Mouse (Mus musculus) embryonic facial prominence, embryonic 14.5 days (tissue): ENCODE measurements around the gene Foxf1. TPM values are rescaled to one million over a fixed set of nuclear protein-coding genes. Genes with fewer than 3 reads are reported as not detected.

Source experiments
- ATAC-seq: fragments of 200-750 bp; cut with Nextera tagmentation; 2 replicates; pipeline ENCODE4 v1.8.0; 2017; ENCODE audit warnings: low read depth, moderate number of reproducible peaks, moderate TSS enrichment
- DNase-seq: peaks from one replicate; pipeline ENCODE4 v3.0.0-alpha.2; 2015; ENCODE audit warnings: low spot score
- H3K27ac ChIP-seq: fragments of 300-500 bp; sonication (generic); replicated peaks from 2 replicates; pipeline ENCODE4 v1.5.1; 2014; ENCODE audit warnings: low read depth, mild to moderate bottlenecking, low read length, moderate library complexity
- H3K27me3 ChIP-seq: fragments of 300-500 bp; sonication (generic); replicated peaks from 2 replicates; pipeline ENCODE4 v1.6.1; 2014; ENCODE audit warnings: low read length; ENCODE audit not compliant: control insufficient read depth, insufficient read depth
- H3K36me3 ChIP-seq: fragments of 300-500 bp; sonication (generic); 2 replicates; pipeline ENCODE4 v1.6.1; 2014; ENCODE audit warnings: low read length, mixed read lengths; ENCODE audit not compliant: control insufficient read depth, insufficient read depth
- H3K4me1 ChIP-seq: fragments of 300-500 bp; sonication (generic); 2 replicates; pipeline ENCODE4 v1.6.1; 2014; ENCODE audit warnings: antibody characterized with exemption, low read length; ENCODE audit not compliant: control insufficient read depth, insufficient read depth
- H3K4me2 ChIP-seq: fragments of 300-500 bp; sonication (generic); 2 replicates; pipeline ENCODE4 v1.6.1; 2014; ENCODE audit warnings: low read depth, mild to moderate bottlenecking, low read length, moderate library complexity, mixed read lengths
- H3K4me3 ChIP-seq: fragments of 300-500 bp; sonication (generic); 2 replicates; pipeline ENCODE4 v1.5.1; 2014; ENCODE audit warnings: low read depth, mild to moderate bottlenecking, low read length
- H3K9ac ChIP-seq: fragments of 300-500 bp; sonication (generic); 2 replicates; pipeline ENCODE4 v1.6.1; 2014; ENCODE audit warnings: low read depth, mild to moderate bottlenecking, low read length, moderate library complexity, mixed read lengths
- H3K9me3 ChIP-seq: fragments of 300-500 bp; sonication (generic); 2 replicates; pipeline ENCODE4 v1.6.1; 2016; ENCODE audit warnings: low read length; ENCODE audit not compliant: control insufficient read depth
- WGBS: fragments of 180-500 bp; shearing (Covaris S2); extraction: QIAGEN DNeasy Blood & Tissue Kit; methylation state at CpG from one replicate; pipeline ENCODE4 v1.1.7; 2014; 5-methylcytosine and 5-hydroxymethylcytosine counted together
- polyA plus RNA-seq: library from polyadenylated mRNA; unstranded; fragments of >200 nt; fragmentation: Nextera tagmentation; extraction: Ambion mirVana; gene quantifications from 2 replicates; pipeline ENCODE4 v1.2.1, GENCODE M21; 2014

The Foxf1 gene
- polyA plus RNA-seq, 1 experiment from 2014 or later = 7.6 TPM

DNA sequence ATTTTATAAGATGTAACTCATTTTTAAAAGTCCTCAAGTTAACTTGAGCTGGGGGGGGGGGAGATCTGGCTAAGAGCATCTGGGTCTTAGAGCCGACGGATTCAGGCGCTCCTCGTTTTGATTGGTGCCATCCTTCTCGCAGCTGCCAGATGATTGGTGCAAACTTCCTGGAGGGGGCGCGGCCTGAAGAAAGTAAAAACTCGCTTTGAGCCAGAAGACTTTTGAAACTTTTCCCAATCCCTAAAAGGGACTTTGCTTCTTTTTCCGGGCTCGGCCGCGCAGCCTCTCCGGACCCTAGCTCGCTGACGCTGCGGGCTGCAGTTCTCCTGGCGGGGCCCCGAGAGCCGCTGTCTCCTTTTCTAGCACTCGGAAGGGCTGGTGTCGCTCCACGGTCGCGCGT, 31.8 kb downstream of the Foxf1 start, which contains the start of gene Foxc2:
Gene Foxc2 (plus strand): TSS at position 224 of the 400 bp plus-strand sequence.
- H3K4me2 ChIP-seq = peak within 1 kb of the TSS; percentile 91
- ATAC-seq = peak; percentile 76
- no peaks in the 10 kb centered on the region for H3K36me3 ChIP-seq
- DNase-seq = peak; percentile 98
- peaks cover 76% of the 10 kb centered on the region for H3K27me3 ChIP-seq
- H3K9ac ChIP-seq = peak within 1 kb of the TSS; percentile 77
- H3K4me1 ChIP-seq = peaks cover 5% of the 10 kb centered on the region
- peak within 1 kb of the TSS; percentile 59 for H3K4me3 ChIP-seq
- WGBS = 0% methylated on average over 24 of the region's 25 CpGs
- H3K9me3 ChIP-seq = no peaks in the 10 kb centered on the region
- peak within 1 kb of the TSS; percentile 88 for H3K27ac ChIP-seq

DNA sequence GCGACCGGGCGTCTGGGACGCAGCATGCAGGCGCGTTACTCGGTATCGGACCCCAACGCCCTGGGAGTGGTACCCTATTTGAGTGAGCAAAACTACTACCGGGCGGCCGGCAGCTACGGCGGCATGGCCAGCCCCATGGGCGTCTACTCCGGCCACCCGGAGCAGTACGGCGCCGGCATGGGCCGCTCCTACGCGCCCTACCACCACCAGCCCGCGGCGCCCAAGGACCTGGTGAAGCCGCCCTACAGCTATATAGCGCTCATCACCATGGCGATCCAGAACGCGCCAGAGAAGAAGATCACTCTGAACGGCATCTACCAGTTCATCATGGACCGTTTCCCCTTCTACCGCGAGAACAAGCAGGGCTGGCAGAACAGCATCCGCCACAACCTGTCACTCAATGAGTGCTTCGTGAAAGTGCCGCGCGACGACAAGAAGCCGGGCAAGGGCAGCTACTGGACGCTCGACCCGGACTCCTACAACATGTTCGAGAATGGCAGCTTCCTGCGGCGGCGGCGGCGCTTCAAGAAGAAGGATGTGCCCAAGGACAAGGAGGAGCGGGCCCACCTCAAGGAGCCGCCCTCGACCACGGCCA, 32.5 kb downstream of the Foxf1 start:
- Histone ChIP-seq H3K36me3 (no peaks in the 10 kb centered on the region), H3K27ac (peak overlapping the region; percentile 88), H3K4me1 (peaks cover 5% of the 10 kb centered on the region), H3K4me3 (peak overlapping the region; percentile 59), H3K4me2 (peak overlapping the region; percentile 91), H3K27me3 (peaks cover 83% of the 10 kb centered on the region), H3K9me3 (no peaks in the 10 kb centered on the region), H3K9ac (peak overlapping the region; percentile 77)
- peak; percentile 34; the same call in 1 of the 2 replicates for ATAC-seq
- DNase-seq = no peak
- under 1% methylated on average over 44 of the region's 55 CpGs for WGBS

GRCm38 (mm10) chr8:121117186-121117651, 33.0 kb downstream of the Foxf1 start:
- 1% methylated on average over 20 of the region's 62 CpGs for WGBS
- H3K4me1 ChIP-seq = peaks cover 5% of the 10 kb centered on the region
- H3K27ac ChIP-seq = peak overlapping the region; percentile 52
- no peaks in the 10 kb centered on the region for H3K9me3 ChIP-seq
- H3K9ac ChIP-seq = peak overlapping the region; percentile 77
- H3K27me3 ChIP-seq = peaks cover 86% of the 10 kb centered on the region
- H3K4me3 ChIP-seq = peak overlapping the region; percentile 59
- peak overlapping the region; percentile 91 for H3K4me2 ChIP-seq
- no peak for DNase-seq
- ATAC-seq = no peak
- no peaks in the 10 kb centered on the region for H3K36me3 ChIP-seq

- no peaks in the 10 kb centered on the region for H3K36me3 ChIP-seq
- peak overlapping the region; percentile 77 for H3K9ac ChIP-seq
- H3K4me1 ChIP-seq = peaks cover 5% of the 10 kb centered on the region
- peak overlapping the region; percentile 52; the same call in 1 of the 2 replicates for H3K27ac ChIP-seq
- peaks cover 91% of the 10 kb centered on the region for H3K27me3 ChIP-seq
- WGBS = under 1% methylated on average over 26 of the region's 28 CpGs
- DNase-seq (no peak), ATAC-seq (no peak)
- H3K4me2 ChIP-seq = peak overlapping the region; percentile 91
- H3K4me3 ChIP-seq = peak overlapping the region; percentile 59
- no peaks in the 10 kb centered on the region for H3K9me3 ChIP-seq
Measured at GRCm38 (mm10) chr8:121117906-121118305, 33.7 kb downstream of the Foxf1 start.

DNA sequence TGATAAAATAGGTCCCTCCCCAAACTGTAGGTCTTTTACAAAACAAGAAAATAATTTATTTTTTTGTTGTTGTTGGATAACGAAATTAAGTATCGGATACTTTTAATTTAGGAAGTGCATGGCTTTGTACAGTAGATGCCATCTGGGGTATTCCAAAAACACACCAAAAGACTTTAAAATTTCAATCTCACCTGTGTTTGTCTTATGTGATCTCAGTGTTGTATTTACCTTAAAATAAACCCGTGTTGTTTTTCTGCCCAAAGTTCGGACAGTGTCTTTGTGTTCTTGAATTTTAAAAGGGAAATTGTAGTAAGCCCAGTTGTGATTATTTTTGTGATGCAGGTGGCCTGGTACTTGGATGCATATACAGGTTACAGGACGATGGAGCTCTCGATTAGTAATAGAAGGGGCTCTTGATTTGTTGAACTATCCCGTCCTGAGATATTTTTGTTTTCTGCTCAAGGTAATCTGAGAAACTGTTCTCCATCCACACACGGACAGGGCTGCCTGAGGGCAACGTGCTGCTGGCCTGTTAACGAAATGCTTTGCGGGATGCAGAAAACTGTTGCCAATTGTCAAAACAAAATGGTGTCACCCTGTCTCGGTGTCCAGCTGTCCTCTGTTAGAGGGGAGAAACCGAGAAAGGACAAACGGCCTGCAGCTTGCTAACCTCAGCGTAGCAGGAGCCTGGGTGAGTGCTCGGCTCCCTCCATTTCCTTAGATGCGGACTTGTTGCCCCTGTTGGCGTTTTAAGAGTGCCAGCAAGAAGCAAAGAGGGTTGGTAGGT, 34.6 kb downstream of the Foxf1 start:
- 6% methylated on average over 18 of the region's 18 CpGs for WGBS
- no peaks in the 10 kb centered on the region for H3K36me3 ChIP-seq
- peaks cover 5% of the 10 kb centered on the region for H3K4me1 ChIP-seq
- no peaks in the 10 kb centered on the region for H3K9me3 ChIP-seq
- no peak overlapping the region for H3K27ac ChIP-seq
- H3K27me3 ChIP-seq = peaks cover 95% of the 10 kb centered on the region
- no peak for ATAC-seq
- H3K9ac ChIP-seq = peak overlapping the region; percentile 77
- H3K4me2 ChIP-seq = peak overlapping the region; percentile 91
- H3K4me3 ChIP-seq = peak overlapping the region; percentile 59
- no peak for DNase-seq

DNA sequence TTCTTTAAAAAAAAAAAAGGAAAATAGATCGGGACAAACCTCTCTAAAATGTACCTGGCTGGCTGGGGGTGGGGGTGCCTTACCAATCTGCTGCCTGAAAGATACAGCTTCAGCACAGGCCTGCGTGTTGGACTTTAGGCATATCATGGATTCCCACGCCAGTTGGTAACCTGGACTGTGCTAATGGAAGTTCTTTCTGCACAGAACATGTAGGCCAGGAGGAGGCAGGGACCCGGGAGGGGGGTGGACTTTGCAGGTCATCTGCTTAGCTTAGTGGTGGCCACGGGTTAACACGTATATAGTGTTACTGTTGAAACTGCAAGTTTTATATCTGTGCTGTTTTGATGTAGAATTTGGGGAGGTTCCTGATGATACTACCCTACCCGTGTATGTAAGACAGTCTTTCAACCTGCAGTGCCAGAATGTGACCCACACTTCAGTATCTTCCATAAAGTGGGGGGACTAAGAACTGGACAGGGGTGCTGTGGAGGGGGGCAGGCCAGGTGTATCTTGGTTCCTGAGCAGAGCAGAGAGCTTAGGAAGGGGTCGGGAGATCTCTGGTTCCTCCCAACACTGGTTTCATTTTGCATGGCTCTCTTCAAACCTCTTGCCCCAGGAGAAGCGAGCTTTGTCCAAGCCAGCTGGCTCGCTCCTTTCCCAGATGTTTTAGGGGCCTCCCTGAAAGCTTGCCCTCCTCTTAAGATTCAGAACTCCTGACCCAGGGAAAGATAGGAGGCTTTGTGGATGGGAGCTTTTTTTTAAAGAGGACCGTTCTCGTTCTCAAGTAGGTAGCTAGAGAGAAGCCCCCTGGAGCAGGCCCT, 35.7 kb downstream of the Foxf1 start:
- DNase-seq (no peak), ATAC-seq (no peak)
- Histone ChIP-seq H3K4me3 (peak overlapping the region; percentile 59), H3K27me3 (peaks cover 95% of the 10 kb centered on the region), H3K36me3 (no peaks in the 10 kb centered on the region), H3K4me2 (peak overlapping the region; percentile 91), H3K9me3 (no peaks in the 10 kb centered on the region), H3K9ac (peak overlapping the region; percentile 77), H3K4me1 (peaks cover 5% of the 10 kb centered on the region), H3K27ac (no peak overlapping the region)
- WGBS = 20% methylated on average over 12 of the region's 12 CpGs

DNA sequence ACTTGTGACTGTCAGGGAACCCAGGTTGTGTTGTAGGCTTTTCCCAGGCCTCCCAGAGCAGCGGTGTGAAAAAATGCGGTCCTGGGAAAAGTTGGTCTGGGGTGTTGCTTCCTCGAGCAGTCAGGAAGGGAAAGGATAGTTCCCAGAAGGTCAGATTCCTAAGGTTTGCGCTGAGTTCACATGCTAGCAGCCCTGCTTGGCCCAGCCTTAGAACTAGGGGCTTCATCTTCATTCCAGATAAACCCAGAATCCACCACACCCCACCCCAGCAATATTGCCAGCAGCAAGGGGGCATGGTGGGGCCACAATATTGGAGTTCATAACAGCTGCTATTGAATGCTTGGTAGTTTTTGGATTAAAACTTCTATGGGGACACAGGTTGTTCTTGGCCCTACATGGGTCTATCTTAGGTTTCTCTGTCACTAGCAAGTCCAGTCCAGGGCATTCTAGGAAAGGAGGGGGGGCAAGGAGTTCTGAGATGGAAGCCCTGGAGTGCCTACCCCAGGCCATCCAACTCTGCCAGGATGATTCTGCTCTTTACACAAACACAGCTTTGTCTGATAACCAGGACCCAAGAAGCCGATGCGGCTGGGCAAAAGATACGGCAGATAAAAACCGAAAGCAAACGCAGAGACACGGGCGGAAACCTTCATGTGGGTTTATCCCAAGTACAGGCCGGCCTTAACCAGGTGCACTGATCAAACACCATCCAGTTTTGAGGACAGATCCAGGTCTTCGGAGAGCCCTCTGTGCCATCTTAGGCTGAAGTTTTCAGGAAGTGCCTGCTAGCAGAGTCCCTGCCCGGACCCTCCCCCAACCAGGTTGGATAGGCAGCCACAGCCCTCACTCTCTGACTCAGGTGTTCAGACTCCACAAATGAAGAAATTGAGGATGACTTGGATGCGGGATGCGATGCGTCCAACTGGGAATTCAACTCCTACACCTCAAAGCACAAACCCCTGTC, 36.6 kb downstream of the Foxf1 start:
- Histone ChIP-seq H3K4me1 (peaks cover 9% of the 10 kb centered on the region), H3K36me3 (no peaks in the 10 kb centered on the region), H3K4me2 (peak overlapping the region; percentile 91), H3K4me3 (peak overlapping the region; percentile 59; the same call in 1 of the 2 replicates), H3K27ac (no peak overlapping the region), H3K9me3 (no peaks in the 10 kb centered on the region), H3K27me3 (peaks cover 95% of the 10 kb centered on the region), H3K9ac (peak overlapping the region; percentile 77)
- DNase-seq (no peak), ATAC-seq (no peak)
- WGBS = 18% methylated on average over 17 of the region's 17 CpGs
